Mouse (Mus musculus) central nervous system, embryonic 11.5 days (tissue): Measurements from ENCODE around the gene Txlna. TPM values are rescaled to one million over a fixed set of nuclear protein-coding genes. Genes with fewer than 3 reads are reported as not detected.

Experiments
- polyA plus RNA-seq: library from polyadenylated mRNA; depleted of rRNA; stranded (reverse); fragments of >200 nt; gene quantifications from 2 replicates; pipeline ENCODE4 v1.2.3, GENCODE M21; 2012; rRNA removed

The Txlna gene
- 74.6 and 161 TPM in 2 replicates for polyA plus RNA-seq

GRCm38 (mm10) chr4:129640638-129641467, at the start of gene Txlna:
Gene Txlna, minus strand, starts transcription at chr4:129641065.

GRCm38 (mm10) chr4:129672083-129672877, 31.4 kb upstream of the Txlna start, which contains the start of gene Kpna6:
Gene Kpna6, minus strand, starts transcription at chr4:129672767.

GRCm38 (mm10) chr4:129623681-129624091, 17.2 kb downstream of the Txlna start, which contains the start of gene Ccdc28b:
Gene Ccdc28b, minus strand, starts transcription at chr4:129623947.

GRCm38 (mm10) chr4:129618786-129619691, 21.8 kb downstream of the Txlna start, which contains the start of gene Iqcc:
Gene Iqcc, minus strand, starts transcription at chr4:129619099.

GRCm38 (mm10) chr4:129614093-129614492, 26.8 kb downstream of the Txlna start, which contains the start of gene Dcdc2b:
Gene Dcdc2b, minus strand, starts transcription at chr4:129614257.

GRCm38 (mm10) chr4:129600233-129601158, 40.4 kb downstream of the Txlna start, which contains the start of the genes Eif3i and Tmem234:
Gene Eif3i, minus strand, starts transcription at chr4:129600648.
Gene Tmem234, plus strand, starts transcription at chr4:129600668.

GRCm38 (mm10) chr4:129578466-129578865, 62.4 kb downstream of the Txlna start, which contains the start of gene Fam167b:
Gene Fam167b, minus strand, starts transcription at chr4:129578549.

Other genes starting within 250 kb of the Txlna start
- gene Zbtb8b, start 200.2 kb downstream of the Txlna start, polyA plus RNA-seq = 1.3 and 1.8 TPM in 2 replicates
- 22.8 and 26.0 TPM in 2 replicates for gene Bsdc1, start 179.5 kb downstream of the Txlna start, polyA plus RNA-seq
- not detected in 2 replicates for gene Tssk3, start 150.0 kb downstream of the Txlna start, polyA plus RNA-seq
- gene Fam229a, start 149.9 kb downstream of the Txlna start, polyA plus RNA-seq = 0.17 TPM in 1 of 2 replicates, not detected in the other
- gene Marcksl1, start 127.5 kb downstream of the Txlna start, polyA plus RNA-seq = 1,168 and 1,436 TPM in 2 replicates
- 200 and 249 TPM in 2 replicates for gene Hdac1, start 98.4 kb downstream of the Txlna start, polyA plus RNA-seq
- 9.3 and 10.9 TPM in 2 replicates for gene Lck, start 67.4 kb downstream of the Txlna start, polyA plus RNA-seq
- 2.1 and 2.6 TPM in 2 replicates for gene Fam167b, start 62.5 kb downstream of the Txlna start, polyA plus RNA-seq
- 355 and 420 TPM in 2 replicates for gene Eif3i, start 40.4 kb downstream of the Txlna start, polyA plus RNA-seq
- 141 and 182 TPM in 2 replicates for gene Tmem234, start 40.4 kb downstream of the Txlna start, polyA plus RNA-seq
- gene Dcdc2b, start 26.8 kb downstream of the Txlna start, polyA plus RNA-seq = 1.6 and 2.2 TPM in 2 replicates
- gene Iqcc, start 22.0 kb downstream of the Txlna start, polyA plus RNA-seq = 28.8 and 32.5 TPM in 2 replicates
- gene Ccdc28b, start 17.1 kb downstream of the Txlna start, polyA plus RNA-seq = 66.0 and 106 TPM in 2 replicates
- gene Kpna6, start 31.7 kb upstream of the Txlna start, polyA plus RNA-seq = 29.5 and 34.7 TPM in 2 replicates
- 33.4 and 45.2 TPM in 2 replicates for gene Tmem39b, start 55.8 kb upstream of the Txlna start, polyA plus RNA-seq
- gene Khdrbs1, start 101.2 kb upstream of the Txlna start, polyA plus RNA-seq = 123 and 125 TPM in 2 replicates
- 103 and 122 TPM in 2 replicates for gene Ptp4a2, start 170.2 kb upstream of the Txlna start, polyA plus RNA-seq